Mouse (Mus musculus) lung, adult 2 months (tissue): ENCODE results near the gene Tgtp2. TPM values are rescaled to one million over a fixed set of nuclear protein-coding genes. Genes with fewer than 3 reads are reported as not detected.
A peak's percentile ranks its signal among the peaks of the same experiment; 100 is the strongest.
"Not testable (repeated sequence)": the region's sequence is repeated elsewhere in the genome, so short reads cannot be mapped to it uniquely, and the experiment has no call there.

Experiments used
- DNase-seq: peaks from one replicate; pipeline ENCODE4 v3.0.0; 2022
- H3K4me1 ChIP-seq: fragments of 200-500 bp; 2 replicates; pipeline ENCODE4 v1.6.1; 2011; ENCODE audit warnings: low read length; ENCODE audit not compliant: control insufficient read depth, insufficient read depth
- H3K4me3 ChIP-seq: fragments of 200-500 bp; replicated peaks from 2 replicates; pipeline ENCODE3; 2011; ENCODE audit warnings: low read depth, mild to moderate bottlenecking, control low read depth, low read length; ENCODE audit errors: extremely low read depth
- CTCF ChIP-seq: fragments of 200-500 bp; IDR thresholded peaks from 2 replicates; pipeline ENCODE4 v1.5.1; 2011; ENCODE audit warnings: mild to moderate bottlenecking, low read length, control low read depth; ENCODE audit not compliant: insufficient read depth
- POLR2A ChIP-seq: fragments of 200-500 bp; IDR thresholded peaks from 2 replicates; pipeline ENCODE4 v1.6.1; 2011; ENCODE audit warnings: low read depth, mild to moderate bottlenecking, control low read depth, low read length, borderline replicate concordance; ENCODE audit errors: extremely low read depth
- WGBS: fragments of 180-500 bp; shearing (Covaris S2); methylation state at CpG from one replicate; pipeline ENCODE4 v1.1.7; 2018; 5-methylcytosine and 5-hydroxymethylcytosine counted together
- polyA plus RNA-seq: library from polyadenylated mRNA; depleted of rRNA; stranded (reverse); fragments of >200 nt; gene quantifications from 2 replicates; pipeline ENCODE4 v1.2.3, GENCODE M21; 2012

The Tgtp2 gene
- polyA plus RNA-seq, 1 experiment: 17.6 TPM

DNA sequence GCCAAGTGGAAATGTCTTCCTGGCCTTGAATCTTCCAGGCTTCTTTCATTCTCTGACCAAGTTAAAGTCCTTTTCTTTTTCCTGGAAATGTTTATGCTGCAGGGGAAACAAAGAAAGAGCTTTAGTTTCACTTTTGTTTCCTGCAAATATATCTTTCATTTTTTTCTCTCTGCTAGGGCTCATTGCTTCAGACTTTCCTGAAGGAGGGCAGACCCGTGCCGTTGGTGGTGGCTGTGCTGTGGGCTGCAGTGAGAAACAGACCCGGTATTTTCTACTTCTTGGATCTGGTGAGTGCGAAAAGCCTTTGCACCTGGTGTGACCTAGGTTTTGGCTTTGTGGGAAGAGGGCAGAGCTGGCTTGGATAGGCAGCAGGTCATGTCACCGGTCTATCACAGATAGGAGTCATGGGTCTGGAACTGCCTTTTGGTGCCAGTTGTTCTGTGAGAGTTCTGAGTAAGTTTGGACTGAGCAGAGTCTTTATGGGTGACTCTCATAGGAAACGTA, 22.9 kb upstream of the Tgtp2 start:
- WGBS: 29% methylated on average over 6 of the region's 6 CpGs
- TF ChIP-seq CTCF (no peak), POLR2A (peak; percentile 51; the same call in 1 of the 2 replicates)
- peak overlapping the region; percentile 91 for H3K4me3 ChIP-seq
- no peak for DNase-seq
- H3K4me1 ChIP-seq: peaks cover 22% of the 10 kb centered on the region

GRCm38 (mm10) chr11:49084875-49085274, 20.9 kb upstream of the Tgtp2 start:
- Histone ChIP-seq H3K4me1 (peaks cover 24% of the 10 kb centered on the region), H3K4me3 (no peak overlapping the region)
- 10% methylated on average over 3 of the region's 3 CpGs for WGBS
- TF ChIP-seq CTCF: peak; percentile 24; the same call in 1 of the 2 replicates
- TF ChIP-seq POLR2A: no peak
- no peak for DNase-seq

GRCm38 (mm10) chr11:49084385-49084784, 20.4 kb upstream of the Tgtp2 start:
- Histone ChIP-seq H3K4me1 (peaks cover 24% of the 10 kb centered on the region), H3K4me3 (no peak overlapping the region)
- 79% methylated on average over 1 of the region's 1 CpGs for WGBS
- TF ChIP-seq POLR2A (no peak), CTCF (no peak)
- no peak for DNase-seq

- no peak for DNase-seq
- WGBS: 81% methylated on average over 3 of the region's 3 CpGs
- peaks cover 24% of the 10 kb centered on the region for H3K4me1 ChIP-seq
- TF ChIP-seq POLR2A (no peak), CTCF (no peak)
- no peak overlapping the region for H3K4me3 ChIP-seq
Observed at GRCm38 (mm10) chr11:49083808-49084207, 19.8 kb upstream of the Tgtp2 start.

GRCm38 (mm10) chr11:49083146-49083545, 19.1 kb upstream of the Tgtp2 start:
- TF ChIP-seq CTCF: no peak
- Histone ChIP-seq H3K4me3 (no peak overlapping the region), H3K4me1 (peaks cover 24% of the 10 kb centered on the region)
- no peak for DNase-seq
- WGBS: 73% methylated on average over 1 of the region's 1 CpGs

DNA sequence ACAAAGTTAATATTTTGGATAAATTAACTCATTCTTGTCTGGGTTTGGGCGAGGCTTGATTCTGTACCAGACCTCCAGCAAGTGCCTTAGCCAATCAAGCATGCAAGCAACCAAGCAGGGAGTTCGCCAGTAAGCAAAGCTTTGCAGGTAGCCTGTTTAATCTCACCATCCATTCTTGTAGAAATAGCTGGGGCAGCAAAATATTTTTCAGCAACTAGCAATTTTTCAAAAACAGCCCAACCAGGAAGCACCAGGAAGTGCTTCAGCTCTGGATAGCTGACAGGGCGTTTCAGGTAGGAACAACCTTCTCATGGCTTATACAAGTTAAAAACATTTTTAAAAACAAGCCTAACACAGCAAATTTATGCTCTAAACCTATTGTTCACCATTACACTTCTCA, 17.9 kb upstream of the Tgtp2 start:
- Histone ChIP-seq H3K4me3 (no peak overlapping the region), H3K4me1 (peaks cover 20% of the 10 kb centered on the region)
- no peak for TF ChIP-seq POLR2A
- no peak for TF ChIP-seq CTCF
- DNase-seq: no peak
- 72% methylated on average over 3 of the region's 3 CpGs for WGBS

GRCm38 (mm10) chr11:49081356-49081755, 17.4 kb upstream of the Tgtp2 start:
- 39% methylated on average over 4 of the region's 4 CpGs for WGBS
- TF ChIP-seq POLR2A (no peak), CTCF (no peak)
- Histone ChIP-seq H3K4me1 (peaks cover 21% of the 10 kb centered on the region), H3K4me3 (no peak overlapping the region)
- DNase-seq: no peak

DNA sequence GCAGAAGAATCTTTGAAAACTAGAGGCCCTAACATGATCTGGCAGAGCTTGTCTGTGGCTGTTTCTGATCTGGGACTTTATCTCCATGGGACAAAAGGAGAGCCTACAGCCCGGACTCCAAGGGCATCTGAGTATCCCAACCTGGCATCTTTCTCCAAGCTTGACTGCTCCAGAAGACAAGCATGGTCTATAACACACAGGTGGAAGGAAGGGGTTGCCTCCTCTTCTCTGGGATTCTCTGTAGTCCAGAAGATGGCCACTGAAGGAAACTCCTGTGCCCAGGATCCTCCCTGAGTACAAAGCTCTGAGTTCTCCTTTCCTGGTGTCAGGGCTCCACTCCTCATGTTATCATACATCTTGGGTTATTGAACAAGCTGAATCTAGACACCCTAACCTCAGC, 16.6 kb upstream of the Tgtp2 start:
- TF ChIP-seq POLR2A: no peak
- TF ChIP-seq CTCF: no peak
- no peak for DNase-seq
- H3K4me3 ChIP-seq: no peak overlapping the region
- 91% methylated on average over 1 of the region's 1 CpGs for WGBS
- peaks cover 20% of the 10 kb centered on the region for H3K4me1 ChIP-seq

DNA sequence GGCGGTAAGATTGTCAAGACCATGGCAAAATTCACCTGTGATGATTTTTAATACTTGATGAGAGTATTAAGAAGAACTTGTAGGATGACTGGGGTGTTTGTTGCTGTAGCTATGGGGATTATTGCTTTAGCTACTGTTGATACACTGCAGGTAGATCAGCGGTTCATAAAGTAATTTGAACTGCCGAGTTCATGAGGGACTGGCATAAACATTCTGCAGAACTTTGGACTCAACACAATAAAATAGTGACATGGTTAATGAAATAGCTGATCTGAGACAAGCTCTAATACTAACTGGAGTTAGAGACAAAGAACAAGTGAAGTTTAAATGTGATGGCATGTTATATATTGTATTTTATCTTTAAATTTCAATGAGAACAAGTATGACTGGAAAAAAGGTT, 14.7 kb upstream of the Tgtp2 start:
- H3K4me3 ChIP-seq: no peak overlapping the region
- DNase-seq: no peak
- peaks cover 12% of the 10 kb centered on the region for H3K4me1 ChIP-seq
- WGBS: 82% methylated on average over 3 of the region's 3 CpGs
- TF ChIP-seq CTCF: no peak
- no peak for TF ChIP-seq POLR2A

DNA sequence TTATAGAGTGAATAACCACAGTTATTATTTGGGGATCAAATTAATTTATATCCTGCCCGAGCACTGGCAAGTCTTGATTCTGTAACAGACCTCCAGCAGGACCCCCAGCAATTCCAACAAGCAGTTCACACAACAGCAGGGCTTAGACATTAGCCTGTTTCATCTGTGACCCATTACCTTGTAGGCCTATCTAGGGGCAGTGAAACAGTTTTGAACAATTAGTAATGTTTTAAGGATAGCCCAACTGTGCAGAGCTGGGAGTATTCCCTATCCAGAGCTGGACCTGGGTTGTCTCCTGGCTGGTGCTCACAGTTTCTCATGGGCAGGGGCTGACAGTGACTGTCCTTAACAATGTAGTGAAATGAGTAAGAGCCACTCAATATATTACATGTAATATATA, 13.0 kb upstream of the Tgtp2 start:
- TF ChIP-seq POLR2A: no peak
- no peak for TF ChIP-seq CTCF
- no peak for DNase-seq
- Histone ChIP-seq H3K4me3 (no peak overlapping the region), H3K4me1 (peaks cover 7% of the 10 kb centered on the region)
- 79% methylated on average over 1 of the region's 1 CpGs for WGBS

GRCm38 (mm10) chr11:49076001-49076757, 12.2 kb upstream of the Tgtp2 start, which contains the start of gene Ifi47:
TSS of gene Ifi47 (plus strand) at chr11:49076587.
- not testable (repeated sequence) for DNase-seq, H3K4me1 ChIP-seq, H3K4me3 ChIP-seq
- 33% methylated on average over 6 of the region's 6 CpGs for WGBS
